In the genomic region with DNA sequence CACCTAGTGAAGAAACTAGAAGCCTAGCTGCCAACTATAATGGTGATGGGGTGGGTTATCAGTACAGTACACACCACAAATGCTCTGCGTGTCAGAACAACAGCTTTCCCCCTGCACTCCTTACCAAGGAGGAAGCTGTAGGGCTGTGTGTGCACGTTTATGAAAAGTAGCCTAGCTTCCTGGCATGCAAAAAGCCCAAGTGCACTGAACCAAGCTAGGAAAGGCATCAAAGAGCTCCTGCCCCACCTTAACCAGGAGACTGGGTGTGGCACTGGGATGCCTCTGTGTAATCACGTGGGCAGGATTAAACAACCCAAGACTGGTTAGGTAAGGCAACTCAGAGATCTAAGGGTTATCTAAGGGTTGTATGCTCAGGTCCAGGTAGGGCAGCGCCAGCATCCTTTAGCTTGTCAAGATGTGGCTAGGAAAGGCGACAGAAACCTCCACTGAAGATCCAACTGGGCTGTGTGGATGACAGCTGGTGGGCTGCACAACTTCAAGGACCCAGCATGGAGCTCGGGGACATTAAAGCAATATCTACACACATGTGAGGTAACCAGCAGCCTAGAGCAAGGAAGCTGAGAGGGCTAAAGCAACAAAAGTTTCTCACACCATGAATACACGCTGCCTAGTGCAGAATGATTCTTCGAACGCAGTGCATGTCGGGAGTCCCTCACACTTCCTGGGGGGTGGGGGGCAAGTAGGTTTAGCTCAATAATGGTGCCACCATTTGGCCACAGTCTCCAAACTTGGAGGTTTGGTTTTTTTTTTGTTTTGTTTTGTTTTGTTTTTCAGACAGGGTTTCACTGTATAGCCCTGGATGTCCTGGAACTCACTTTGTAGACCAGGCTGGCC, we compare ENCODE assay signal across 13 mouse cellular contexts. TPM values are rescaled to one million over a fixed set of nuclear protein-coding genes. Genes with fewer than 3 reads are reported as not detected.
DNase-seq lines count a peak whose midpoint lies in the region; ATAC-seq and TF ChIP-seq lines count a peak whose summit lies in the region.
"Had no signal": no experiment of that assay in that cellular context is flagged by ENCODE, and none has a peak within 500 bp of the region (broad histone marks: within the 10 kb centered on the region; RNA-seq: fewer than 3 reads in every experiment).

No protein-coding gene starts in this region.

- ATAC-seq in kidney, embryonic 15.5 days (replicated peaks; ENCODE audit: low FRiP score), result peak; percentile 43; the same call in 1 of the 2 replicates
- ATAC-seq in G1E (ENCODE audit: extremely low read depth, insufficient number of reproducible peaks, low FRiP score, poor library complexity, severe bottlenecking), result peak; percentile 64
- peak; percentile 83 for ATAC-seq in intestine, embryonic 16.5 days
- ATAC-seq in monocyte, adult 5-6 weeks (replicated peaks; ENCODE audit: insufficient number of reproducible peaks, low FRiP score, low TSS enrichment, poor library complexity, severe bottlenecking), result peak; percentile 38; the same call in 1 of the 2 replicates
- ATAC-seq: forebrain, embryonic 16.5 days; hindbrain, embryonic 16.5 days had no signal

- H3K9me3 ChIP-seq in kidney, embryonic 15.5 days (replicated peaks), result no peaks in the 10 kb centered on the region
- H3K9me3 ChIP-seq in G1E (replicated peaks), result no peaks in the 10 kb centered on the region
- no peaks in the 10 kb centered on the region for H3K9me3 ChIP-seq in intestine, embryonic 16.5 days (ENCODE audit: control insufficient read depth, low read length)

- H3K27me3 ChIP-seq in kidney, embryonic 15.5 days, result no peaks in the 10 kb centered on the region
- no peaks in the 10 kb centered on the region for H3K27me3 ChIP-seq in G1E (ENCODE audit: insufficient read depth, low read length)
- no peaks in the 10 kb centered on the region for H3K27me3 ChIP-seq in intestine, embryonic 16.5 days (replicated peaks; ENCODE audit: control insufficient read depth, insufficient read depth, low read length)

- intact Hi-C loops in left cerebral cortex, postnatal 25 days (cut with DNase I), result no loop called here

- WGBS in kidney, embryonic 15.5 days, result 72% methylated on average over 10 of the region's 10 CpGs
- 71% methylated on average over 10 of the region's 10 CpGs for WGBS in intestine, embryonic 16.5 days

- TF ChIP-seq CTCF in G1E (IDR thresholded peaks at IDR 0.05; ENCODE audit: low read depth, low read length), result no peak

- peaks cover 10% of the 10 kb centered on the region; the same call in 1 of the 2 replicates for H3K4me1 ChIP-seq in kidney, embryonic 15.5 days
- peaks cover 33% of the 10 kb centered on the region for H3K4me1 ChIP-seq in G1E (ENCODE audit: insufficient read depth, low read depth, low read length)
- H3K4me1 ChIP-seq in intestine, embryonic 16.5 days (ENCODE audit: control insufficient read depth, insufficient read depth, low read length), result 0 out of 2 replicates have a peak, but pooled peaks cover 3% of the 10 kb centered on the region

- H3K4me3 ChIP-seq in kidney, embryonic 15.5 days (replicated peaks), result no peak overlapping the region
- H3K4me3 ChIP-seq in G1E (ENCODE audit: low read depth, low read length), result no peak overlapping the region
- no peak overlapping the region for H3K4me3 ChIP-seq in intestine, embryonic 16.5 days (ENCODE audit: low read length)

- H3K27ac ChIP-seq in kidney, embryonic 15.5 days, result no peak overlapping the region
- H3K27ac ChIP-seq in intestine, embryonic 16.5 days (ENCODE audit: low read length), result no peak overlapping the region

- H3K9ac ChIP-seq in kidney, embryonic 15.5 days, result no peak overlapping the region
- no peak overlapping the region for H3K9ac ChIP-seq in intestine, embryonic 16.5 days (ENCODE audit: low read depth, low read length)
- H3K9ac ChIP-seq: lung, embryonic 14.5 days had no signal

- no peak overlapping the region for H3K4me2 ChIP-seq in kidney, embryonic 15.5 days
- H3K4me2 ChIP-seq in intestine, embryonic 16.5 days (ENCODE audit: low read depth, low read length), result no peak overlapping the region
- H3K4me2 ChIP-seq: lung, embryonic 14.5 days had no signal

- no peaks in the 10 kb centered on the region for H3K36me3 ChIP-seq in kidney, embryonic 15.5 days
- H3K36me3 ChIP-seq in G1E (replicated peaks), result peaks cover 45% of the 10 kb centered on the region
- no peaks in the 10 kb centered on the region for H3K36me3 ChIP-seq in intestine, embryonic 16.5 days (ENCODE audit: control insufficient read depth, insufficient read depth, low read length)

- no peak for DNase-seq in kidney, postnatal 10 days
- DNase-seq in G1E (ENCODE audit: low spot score), result no peak
- no peak for DNase-seq in cerebellum, adult 11 months
- DNase-seq in left cerebral cortex, postnatal 25 days (ENCODE audit: low spot score in 2 of 2), result no peak
- DNase-seq in testis, postnatal 10 days (ENCODE audit: low spot score), result no peak
- DNase-seq: adrenal gland, adult 2 months; lung, embryonic 14.5 days; midbrain, embryonic 14.5 days had no signal

RNA-seq across cellular contexts. Expression of gene Atp8a1, which starts 15.7 kb away (rescaled TPM):
- 11.5 and 12.3 TPM in 2 replicates for polyA plus RNA-seq in kidney, embryonic 15.5 days (2015; fragmentation: Nextera tagmentation; extraction: Ambion mirVana)
- total RNA-seq in G1E (2014; fragmentation: Nextera tagmentation) (156 and 177 TPM in 2 replicates), G1E (2017) (75.0 and 81.3 TPM in 2 replicates)
- polyA plus RNA-seq in G1E (2012), result 13.5 and 14.8 TPM in 2 replicates
- polyA plus RNA-seq in intestine, embryonic 16.5 days (2015; fragmentation: Nextera tagmentation; extraction: Ambion mirVana), result 13.1 and 16.7 TPM in 2 replicates
- total RNA-seq in monocyte, adult 5-6 weeks (2017), result 30.1 to 51.4 TPM (median 30.5 TPM) in 3 replicates
- total RNA-seq in left cerebral cortex, postnatal 25 days (2021), result 100 to 1,000 TPM; 161 to 177 TPM
